Mouse (Mus musculus): ENCODE data around the gene Kcnk3. TPM values are rescaled to one million over a fixed set of nuclear protein-coding genes. Genes with fewer than 3 reads are reported as not detected.

Kcnk3 gene
- polyA plus RNA-seq, 1 experiment from 2014 or later, result 4.5 TPM

DNA sequence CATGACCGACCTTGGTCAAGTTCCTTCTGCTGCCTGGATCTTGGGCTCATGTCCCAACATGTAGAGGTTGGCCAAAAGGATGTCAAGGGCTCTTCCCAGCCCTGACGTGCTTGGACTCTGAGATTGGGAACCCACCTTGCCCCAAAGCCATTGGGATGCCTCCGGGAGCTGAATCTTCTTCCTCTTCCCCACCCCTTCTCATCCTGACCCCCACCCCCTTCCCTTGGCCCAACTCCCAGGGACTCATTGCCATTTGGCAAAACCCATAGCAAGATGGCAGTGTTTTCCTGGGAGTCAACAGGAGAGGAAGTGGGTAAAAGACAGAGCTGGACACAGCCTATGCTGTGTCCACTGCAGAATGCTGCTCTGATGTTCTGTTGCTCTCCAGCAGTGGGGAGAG, 1.6 kb downstream of the Kcnk3 start:
- Histone ChIP-seq H3K9me3 (no peaks in the 10 kb centered on the region), H3K4me2 (peak overlapping the region; percentile 97), H3K27me3 (peaks cover 63% of the 10 kb centered on the region), H3K27ac (no peak overlapping the region), H3K9ac (peak overlapping the region; percentile 86), H3K4me1 (replicated peaks) (peaks cover 49% of the 10 kb centered on the region), H3K4me3 (peak overlapping the region; percentile 65), H3K36me3 (no peaks in the 10 kb centered on the region)
- WGBS, result 79% methylated on average over 3 of the region's 3 CpGs
- no peak for ATAC-seq (ENCODE audit: low FRiP score)

DNA sequence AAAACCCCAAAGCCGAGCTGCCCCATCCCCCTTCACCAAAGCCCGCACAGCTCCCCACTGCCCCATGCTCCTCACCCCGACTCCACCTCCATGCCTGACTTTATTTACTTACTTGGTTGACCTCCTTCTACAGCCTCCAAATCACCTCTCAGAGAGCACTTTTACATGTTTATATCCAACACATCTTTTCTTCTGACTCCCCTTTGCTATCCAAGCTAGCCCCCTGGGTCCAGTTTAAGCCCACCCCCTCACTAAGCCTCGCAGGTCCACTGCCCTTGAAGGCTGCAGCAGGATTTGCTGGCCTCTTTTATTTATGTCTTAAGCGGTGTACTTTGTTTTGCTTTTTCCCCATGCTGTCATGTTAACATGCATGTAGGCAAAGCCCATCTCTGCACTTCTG, 2.3 kb downstream of the Kcnk3 start:
- no peaks in the 10 kb centered on the region for H3K36me3 ChIP-seq
- 79% methylated on average over 5 of the region's 5 CpGs for WGBS
- no peak overlapping the region for H3K27ac ChIP-seq
- peak overlapping the region; percentile 15; the same call in 1 of the 2 replicates for H3K4me2 ChIP-seq
- H3K4me3 ChIP-seq, result no peak overlapping the region
- ATAC-seq (ENCODE audit: low FRiP score), result no peak
- peaks cover 56% of the 10 kb centered on the region for H3K27me3 ChIP-seq
- H3K4me1 ChIP-seq (replicated peaks), result peaks cover 54% of the 10 kb centered on the region
- H3K9me3 ChIP-seq, result no peaks in the 10 kb centered on the region
- H3K9ac ChIP-seq, result no peak overlapping the region

DNA sequence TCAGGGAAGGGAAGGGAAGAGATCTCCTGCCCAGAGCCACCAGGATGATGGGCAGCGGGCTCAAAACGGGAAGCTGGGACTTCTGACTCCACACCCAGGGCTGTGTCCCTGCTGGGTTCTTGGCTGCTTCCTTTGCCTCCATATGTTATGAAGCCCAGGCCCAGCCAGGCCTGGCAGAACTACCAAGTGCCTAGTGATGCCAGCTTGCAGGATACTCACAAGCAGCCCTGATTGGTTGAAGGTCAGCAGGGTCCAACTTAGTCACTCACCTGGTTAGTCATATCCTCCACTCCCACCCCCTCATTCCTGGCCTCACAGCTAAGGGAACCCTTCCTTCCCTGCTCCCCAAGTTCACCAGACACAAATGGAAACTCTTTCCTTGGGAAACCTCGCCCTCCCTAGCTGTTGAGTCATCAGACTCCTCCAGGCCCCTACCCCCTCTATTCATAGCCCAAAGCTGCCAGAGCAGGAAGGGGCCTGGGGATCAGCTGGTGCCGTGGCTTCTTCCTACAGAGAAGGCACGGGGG, 3.3 kb downstream of the Kcnk3 start:
- Histone ChIP-seq H3K27ac (no peak overlapping the region), H3K4me1 (replicated peaks) (peaks cover 56% of the 10 kb centered on the region), H3K9ac (no peak overlapping the region), H3K4me2 (no peak overlapping the region), H3K4me3 (no peak overlapping the region), H3K27me3 (peaks cover 45% of the 10 kb centered on the region), H3K36me3 (no peaks in the 10 kb centered on the region), H3K9me3 (no peaks in the 10 kb centered on the region)
- no peak for ATAC-seq (ENCODE audit: low FRiP score)
- 71% methylated on average over 5 of the region's 5 CpGs for WGBS

DNA sequence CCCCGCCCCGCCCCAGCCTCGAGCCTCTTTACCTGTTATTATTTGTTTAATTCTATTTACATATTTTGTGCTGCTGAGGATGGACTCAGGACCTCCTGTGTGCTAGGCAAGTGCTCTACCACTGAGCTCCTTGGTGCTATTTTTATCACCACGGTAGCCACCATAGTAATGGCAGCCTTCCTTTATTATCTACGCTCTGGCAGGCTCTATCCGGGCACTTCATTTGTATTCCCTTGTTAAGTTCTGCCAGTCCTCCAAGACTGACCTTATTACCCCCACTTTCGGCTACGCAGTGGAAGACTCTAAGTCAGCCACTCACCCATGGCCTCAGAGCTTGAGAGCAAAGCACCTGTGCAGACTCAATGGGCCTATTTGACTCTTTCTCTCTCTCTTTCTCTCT, 3.8 kb downstream of the Kcnk3 start:
- Histone ChIP-seq H3K36me3 (no peaks in the 10 kb centered on the region), H3K4me2 (no peak overlapping the region), H3K9me3 (no peaks in the 10 kb centered on the region), H3K4me1 (replicated peaks) (peaks cover 56% of the 10 kb centered on the region), H3K4me3 (no peak overlapping the region), H3K27ac (no peak overlapping the region), H3K27me3 (peaks cover 40% of the 10 kb centered on the region), H3K9ac (no peak overlapping the region)
- ATAC-seq (ENCODE audit: low FRiP score), result no peak
- 76% methylated on average over 8 of the region's 8 CpGs for WGBS

DNA sequence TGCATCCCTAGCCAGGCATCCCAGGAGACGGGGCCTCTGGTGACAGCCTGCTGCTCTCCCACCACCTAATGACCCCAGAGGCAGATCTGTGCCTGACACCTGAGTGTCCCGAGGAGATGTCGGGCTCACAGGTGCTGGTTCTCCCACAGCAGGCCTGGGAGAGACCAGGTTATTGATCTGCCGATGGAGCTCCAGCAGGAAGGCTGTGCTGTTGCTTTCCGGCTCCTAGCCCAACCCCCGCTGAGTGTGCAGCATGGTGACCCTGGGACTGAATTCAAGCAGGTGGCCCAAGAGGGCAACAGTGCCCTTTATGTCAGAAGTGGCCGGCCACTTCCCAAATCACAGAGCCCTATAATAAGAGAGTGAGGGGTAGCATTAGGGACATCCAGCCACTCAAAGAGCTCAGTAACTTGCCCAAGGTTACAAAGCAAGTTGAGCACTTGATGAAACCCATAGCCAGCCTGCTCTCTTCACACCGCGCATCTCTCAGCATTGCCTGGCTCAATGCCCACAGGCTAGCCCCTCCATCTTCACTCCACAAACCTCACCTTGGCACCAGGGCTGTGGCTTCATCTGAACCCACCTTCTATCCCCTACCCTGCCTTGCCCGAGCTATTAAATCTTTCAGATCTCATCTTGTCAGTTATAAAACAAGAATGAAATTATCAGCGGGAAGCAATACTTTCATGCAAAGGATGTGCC, 4.5 kb downstream of the Kcnk3 start:
- 78% methylated on average over 11 of the region's 11 CpGs for WGBS
- H3K36me3 ChIP-seq, result no peaks in the 10 kb centered on the region
- H3K27ac ChIP-seq, result no peak overlapping the region
- H3K4me2 ChIP-seq, result no peak overlapping the region
- H3K9me3 ChIP-seq, result no peaks in the 10 kb centered on the region
- H3K4me1 ChIP-seq (replicated peaks), result peaks cover 49% of the 10 kb centered on the region
- H3K27me3 ChIP-seq, result peaks cover 34% of the 10 kb centered on the region
- H3K9ac ChIP-seq, result no peak overlapping the region
- ATAC-seq (ENCODE audit: low FRiP score), result no peak
- no peak overlapping the region for H3K4me3 ChIP-seq

DNA sequence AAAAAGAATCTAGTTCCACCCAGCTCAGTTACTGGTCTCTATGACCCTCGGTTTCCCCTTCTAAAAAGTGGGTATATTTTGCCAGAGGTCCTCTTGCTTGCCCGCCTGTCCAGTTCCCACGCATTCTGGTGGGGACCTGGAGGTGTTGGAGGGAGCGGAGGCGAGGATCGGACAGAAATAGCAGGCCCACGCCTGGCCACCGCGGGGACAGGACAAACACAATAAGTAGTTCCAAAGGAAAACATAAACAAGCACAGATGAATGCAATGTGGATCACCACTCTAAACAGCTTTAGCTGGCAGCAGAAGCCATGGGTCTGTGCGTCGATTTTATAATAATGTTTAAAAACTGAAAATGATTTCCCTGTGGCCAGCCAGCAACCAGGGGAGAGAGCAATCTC, 5.4 kb downstream of the Kcnk3 start:
- Histone ChIP-seq H3K36me3 (no peaks in the 10 kb centered on the region), H3K9ac (no peak overlapping the region; the same call in 1 of the 2 replicates), H3K4me3 (no peak overlapping the region), H3K27me3 (peaks cover 34% of the 10 kb centered on the region), H3K4me2 (no peak overlapping the region), H3K9me3 (no peaks in the 10 kb centered on the region), H3K27ac (no peak overlapping the region), H3K4me1 (replicated peaks) (peaks cover 47% of the 10 kb centered on the region)
- 89% methylated on average over 11 of the region's 11 CpGs for WGBS
- no peak for ATAC-seq (ENCODE audit: low FRiP score)

DNA sequence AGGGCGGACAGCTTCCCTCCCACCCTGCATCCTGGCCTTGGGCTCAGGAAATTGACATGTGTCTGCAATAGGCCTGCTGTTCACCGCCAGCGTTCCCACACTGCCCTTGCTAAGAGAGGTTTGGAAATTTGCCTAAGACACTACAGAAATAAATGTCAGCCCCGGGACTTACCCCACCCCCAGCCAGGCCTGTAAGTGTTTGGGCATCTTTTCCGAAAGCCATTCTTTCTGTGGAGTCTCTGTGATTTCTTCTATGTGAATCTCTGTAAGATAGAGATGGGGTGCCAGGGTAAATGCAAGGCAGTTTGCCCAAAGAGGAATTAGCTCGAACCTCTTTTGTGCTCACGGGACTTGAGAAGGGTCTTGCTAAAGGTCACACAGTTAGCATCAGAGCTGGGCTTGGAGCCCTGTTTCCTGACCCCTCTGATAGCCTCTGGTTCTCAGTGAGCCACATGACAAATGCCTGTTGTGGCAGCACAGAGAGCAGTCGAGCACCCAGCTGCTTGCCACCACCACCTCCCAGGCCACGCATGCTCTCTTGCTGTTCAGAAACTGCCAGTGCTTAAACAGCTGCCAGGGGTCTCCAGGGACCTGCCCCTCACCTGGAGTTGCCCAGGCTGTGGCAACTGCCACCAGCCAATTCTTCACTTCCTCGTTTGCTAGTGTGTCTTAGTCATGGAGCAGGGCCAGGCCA, 6.0 kb downstream of the Kcnk3 start:
- peak overlapping the region; percentile 39; the same call in 1 of the 2 replicates for H3K9ac ChIP-seq
- 42% methylated on average over 10 of the region's 10 CpGs for WGBS
- H3K4me1 ChIP-seq (replicated peaks), result peaks cover 41% of the 10 kb centered on the region
- no peak for ATAC-seq (ENCODE audit: low FRiP score)
- no peak overlapping the region for H3K27ac ChIP-seq
- peaks cover 29% of the 10 kb centered on the region for H3K27me3 ChIP-seq
- H3K9me3 ChIP-seq, result no peaks in the 10 kb centered on the region
- no peak overlapping the region for H3K4me2 ChIP-seq
- no peaks in the 10 kb centered on the region for H3K36me3 ChIP-seq
- H3K4me3 ChIP-seq, result no peak overlapping the region

DNA sequence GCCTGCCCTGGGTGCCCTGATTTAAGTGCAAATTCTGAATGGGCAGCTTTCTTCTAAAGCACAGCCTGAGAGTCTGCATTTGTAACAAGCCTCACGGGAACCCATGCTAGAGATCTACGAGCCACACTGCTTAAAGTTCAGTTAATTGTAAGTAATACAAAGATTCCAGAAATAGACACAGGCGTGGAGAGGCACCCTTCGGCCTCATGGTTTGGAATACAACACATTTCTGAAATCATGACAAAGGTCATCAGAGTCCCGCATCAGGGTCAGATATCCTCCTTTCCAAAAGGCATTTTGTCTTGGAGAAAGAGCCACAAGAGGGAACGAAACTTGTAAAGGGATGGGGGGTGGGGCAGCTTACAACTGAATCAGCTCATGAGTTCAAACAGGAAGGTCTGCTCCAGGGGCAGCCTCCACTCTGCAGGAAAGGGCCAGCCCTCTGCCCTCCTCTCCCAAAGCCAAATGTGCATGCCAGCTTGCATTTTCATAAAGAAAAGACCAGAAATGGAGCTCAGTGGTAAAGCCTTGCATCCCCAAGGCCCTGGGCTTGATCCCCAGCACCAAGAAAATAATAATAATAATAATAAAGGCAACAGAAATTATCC, 7.1 kb downstream of the Kcnk3 start:
- Histone ChIP-seq H3K4me1 (replicated peaks) (peaks cover 32% of the 10 kb centered on the region), H3K4me2 (no peak overlapping the region), H3K36me3 (no peaks in the 10 kb centered on the region), H3K4me3 (no peak overlapping the region), H3K27me3 (peaks cover 18% of the 10 kb centered on the region), H3K27ac (no peak overlapping the region), H3K9ac (no peak overlapping the region), H3K9me3 (no peaks in the 10 kb centered on the region)
- ATAC-seq (ENCODE audit: low FRiP score), result no peak
- 34% methylated on average over 6 of the region's 6 CpGs for WGBS

DNA sequence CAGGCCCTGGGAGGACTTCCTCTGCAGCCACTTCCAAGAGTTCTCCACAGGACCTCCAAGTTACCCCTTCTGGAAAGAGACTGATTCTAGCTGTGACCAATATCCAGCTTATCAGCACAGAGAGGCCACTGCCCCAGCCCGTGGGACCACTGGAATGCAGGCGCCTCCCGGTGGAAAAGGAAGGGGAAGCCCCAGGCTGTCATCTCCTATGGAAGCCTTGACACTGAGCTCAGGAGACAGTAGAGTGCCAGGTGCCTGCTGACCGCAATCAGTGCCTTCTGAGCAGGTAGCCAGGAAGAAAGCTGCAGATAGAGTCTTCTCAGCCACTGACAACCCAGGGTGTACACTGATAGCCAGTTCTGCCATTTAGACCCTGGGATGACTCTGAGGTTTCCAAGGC, 13.4 kb downstream of the Kcnk3 start:
- ATAC-seq (ENCODE audit: low FRiP score), result no peak
- Histone ChIP-seq H3K27me3 (0 out of 2 replicates have a peak, but pooled peaks cover 2% of the 10 kb centered on the region), H3K27ac (no peak overlapping the region), H3K36me3 (no peaks in the 10 kb centered on the region), H3K9ac (no peak overlapping the region), H3K4me1 (replicated peaks) (peaks cover 13% of the 10 kb centered on the region), H3K9me3 (no peaks in the 10 kb centered on the region), H3K4me3 (no peak overlapping the region), H3K4me2 (no peak overlapping the region)
- WGBS, result 52% methylated on average over 4 of the region's 4 CpGs

DNA sequence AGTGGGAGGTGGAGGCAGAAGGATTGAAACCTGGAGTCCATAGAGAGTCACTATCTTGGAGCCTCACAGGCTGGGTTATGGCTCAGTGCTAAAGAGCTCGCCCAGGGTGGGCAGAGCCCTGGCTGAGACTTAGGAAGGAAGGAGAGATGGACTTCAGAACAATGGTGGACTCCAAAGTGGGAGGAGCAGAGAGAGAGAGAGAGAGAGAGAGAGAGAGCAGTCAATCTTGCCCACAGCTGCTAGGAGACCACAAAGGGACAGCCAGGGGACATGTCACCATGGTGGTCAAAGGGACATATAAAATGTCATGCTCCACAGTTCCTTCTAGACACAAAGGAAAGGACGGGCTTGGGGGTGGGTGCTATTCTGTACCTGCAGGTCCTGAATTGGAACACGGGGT, 15.3 kb downstream of the Kcnk3 start:
- 60% methylated on average over 3 of the region's 3 CpGs for WGBS
- Histone ChIP-seq H3K4me2 (no peak overlapping the region), H3K9ac (no peak overlapping the region), H3K36me3 (no peaks in the 10 kb centered on the region), H3K27ac (no peak overlapping the region), H3K27me3 (0 out of 2 replicates have a peak, but pooled peaks cover 2% of the 10 kb centered on the region), H3K4me1 (replicated peaks) (peaks cover 14% of the 10 kb centered on the region), H3K4me3 (no peak overlapping the region), H3K9me3 (no peaks in the 10 kb centered on the region)
- ATAC-seq (ENCODE audit: low FRiP score), result no peak

DNA sequence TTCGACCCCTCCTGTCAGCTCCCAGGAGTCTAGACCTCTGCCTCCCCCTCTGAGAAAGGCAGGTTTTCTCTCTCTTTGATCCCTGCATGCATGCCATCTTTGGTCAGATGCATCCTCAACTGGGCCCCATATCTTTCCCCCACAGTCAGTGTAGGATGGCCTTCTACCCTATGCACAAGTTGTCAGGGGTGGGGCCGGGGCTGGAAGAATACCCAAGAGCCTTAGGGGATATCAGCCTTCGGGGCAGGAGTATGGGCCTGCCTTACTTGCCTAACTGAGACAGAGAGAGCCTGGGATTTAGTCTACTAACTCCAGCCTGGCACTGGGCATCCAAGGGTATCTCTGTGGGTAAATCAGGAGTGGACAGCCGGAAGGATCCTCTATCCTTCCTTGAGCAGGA, 16.0 kb downstream of the Kcnk3 start:
- no peak overlapping the region for H3K4me2 ChIP-seq
- H3K27me3 ChIP-seq, result 0 out of 2 replicates have a peak, but pooled peaks cover 2% of the 10 kb centered on the region
- H3K36me3 ChIP-seq, result no peaks in the 10 kb centered on the region
- ATAC-seq (ENCODE audit: low FRiP score), result no peak
- peaks cover 14% of the 10 kb centered on the region for H3K4me1 ChIP-seq (replicated peaks)
- H3K27ac ChIP-seq, result no peak overlapping the region
- 82% methylated on average over 4 of the region's 4 CpGs for WGBS
- no peaks in the 10 kb centered on the region for H3K9me3 ChIP-seq
- no peak overlapping the region for H3K4me3 ChIP-seq
- H3K9ac ChIP-seq, result no peak overlapping the region

DNA sequence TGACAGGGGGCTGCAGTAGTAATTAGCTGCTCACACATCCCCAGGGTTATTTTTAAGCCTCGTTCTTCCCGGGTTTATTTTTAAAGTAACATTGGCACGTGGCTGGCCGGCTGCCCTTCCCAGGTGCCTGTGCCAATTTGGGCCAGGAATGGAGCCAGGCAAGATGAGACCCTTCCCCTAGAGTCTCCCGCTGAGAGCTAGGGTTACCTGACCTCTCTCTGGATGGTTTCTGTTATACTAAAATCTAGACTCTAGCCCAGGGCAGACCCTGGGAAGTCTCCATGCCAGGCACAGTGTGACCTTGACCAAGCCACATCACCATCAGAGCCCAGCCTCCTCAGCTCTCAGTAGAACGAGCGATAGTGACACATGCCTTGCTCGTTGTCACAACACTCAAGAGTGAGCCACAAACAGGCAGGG, 16.8 kb downstream of the Kcnk3 start:
- H3K27me3 ChIP-seq, result 0 out of 2 replicates have a peak, but pooled peaks cover 2% of the 10 kb centered on the region
- H3K4me1 ChIP-seq (replicated peaks), result peaks cover 14% of the 10 kb centered on the region
- no peak for ATAC-seq (ENCODE audit: low FRiP score)
- 73% methylated on average over 8 of the region's 8 CpGs for WGBS
- H3K4me3 ChIP-seq, result no peak overlapping the region
- no peak overlapping the region for H3K4me2 ChIP-seq
- no peaks in the 10 kb centered on the region for H3K36me3 ChIP-seq
- H3K9me3 ChIP-seq, result no peaks in the 10 kb centered on the region
- H3K27ac ChIP-seq, result no peak overlapping the region
- H3K9ac ChIP-seq, result no peak overlapping the region

All from hindbrain, embryonic 13.5 days (tissue).